Mouse (Mus musculus): ENCODE results near the gene Spint3.

DNA sequence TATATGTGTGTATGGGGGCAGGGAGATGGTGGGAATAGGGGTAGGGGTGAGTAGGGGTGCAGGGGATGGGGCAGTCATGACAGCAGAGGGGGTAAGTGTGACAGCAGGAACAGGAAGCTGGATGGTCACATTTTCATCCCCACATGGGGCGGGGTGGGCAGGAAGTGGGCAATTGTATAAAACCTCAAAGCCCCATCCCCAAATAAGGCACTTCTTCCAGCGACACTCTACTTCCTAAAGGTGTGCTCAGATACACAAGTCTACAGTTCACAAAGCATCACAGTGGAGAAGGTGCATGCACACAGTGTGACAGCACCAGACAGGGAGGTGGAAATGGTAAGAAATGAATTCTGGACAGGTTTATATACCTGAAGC is 22.4 kb downstream of the Spint3 start:
- TF ChIP-seq CTCF (IDR thresholded peaks at IDR 0.05; ENCODE audit: borderline replicate concordance, insufficient read depth, low read length) = no peak
- no peak for TF ChIP-seq POLR2A (IDR thresholded peaks at IDR 0.05; ENCODE audit: low read depth, low read length)
